Mouse (Mus musculus) small intestine, adult 2 months (tissue): ENCODE measurements around the gene Gtf2e1.

Experiments used
- CTCF ChIP-seq: fragments of 200-500 bp; IDR thresholded peaks from 2 replicates; pipeline ENCODE4 v1.5.1; 2012; ENCODE audit warnings: low read depth, mild to moderate bottlenecking, control low read depth, inconsistent platforms, low read length, moderate library complexity, mixed read lengths; ENCODE audit not compliant: insufficient replicate concordance, insufficient read length; ENCODE audit errors: extremely low read depth
- POLR2A ChIP-seq: fragments of 200-500 bp; IDR thresholded peaks from 2 replicates; pipeline ENCODE4 v1.6.1; 2012; ENCODE audit warnings: low read depth, mild to moderate bottlenecking, control low read depth, inconsistent platforms, low read length, moderate library complexity

GRCm38 (mm10) chr16:37463981-37464380 lies 75.6 kb downstream of the Gtf2e1 start:
- TF ChIP-seq CTCF = no peak
- TF ChIP-seq POLR2A = no peak
